Mouse (Mus musculus): ENCODE measurements around the gene Ercc1. TPM values are rescaled to one million over a fixed set of nuclear protein-coding genes. Genes with fewer than 3 reads are reported as not detected.

The Ercc1 gene
- total RNA-seq, 2 experiments from 2014 or later = 33.1 to 34.5 TPM

DNA sequence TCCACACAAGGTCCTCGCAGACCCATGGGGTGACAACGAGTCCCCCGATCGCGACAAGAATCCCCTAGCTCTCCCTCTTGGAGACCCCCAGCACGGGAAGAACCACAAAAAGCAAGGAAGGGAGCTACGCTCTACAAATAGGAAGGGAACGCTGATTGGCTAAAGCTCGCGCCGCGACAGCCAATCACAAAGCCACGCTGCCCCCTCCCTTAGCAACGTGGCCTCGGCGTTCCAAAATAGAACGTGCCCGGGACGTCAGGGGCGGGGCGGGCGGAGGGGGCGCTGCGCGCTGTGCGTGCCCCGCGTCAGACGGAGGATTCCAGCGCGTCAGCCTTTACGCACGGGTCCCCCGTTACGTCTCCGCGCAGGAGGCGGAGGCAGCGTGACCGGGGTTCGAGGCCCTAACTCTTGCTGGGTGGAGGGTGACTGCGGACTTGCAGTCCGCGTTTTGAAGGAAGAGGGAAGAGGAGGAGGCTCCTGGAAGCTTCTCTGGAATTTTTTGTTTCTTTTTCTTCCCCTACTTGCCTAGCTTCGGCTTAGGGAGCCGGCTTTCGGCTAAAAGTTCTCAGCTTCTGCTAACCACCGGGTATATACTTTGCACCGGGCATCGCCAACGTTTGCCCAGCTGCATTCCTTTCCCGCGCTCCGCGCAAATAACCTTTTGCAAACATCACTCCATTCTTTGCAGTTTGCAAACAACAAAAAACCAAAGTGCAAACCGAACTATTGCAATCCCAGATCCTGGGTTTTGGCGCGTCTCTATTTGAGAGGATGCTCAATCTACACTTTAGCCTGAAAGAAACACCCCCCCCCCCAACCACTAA, 35.9 kb upstream of the Ercc1 start:
- peak; percentile 95 for DNase-seq (ENCODE audit: low spot score in 2 of 2)

DNA sequence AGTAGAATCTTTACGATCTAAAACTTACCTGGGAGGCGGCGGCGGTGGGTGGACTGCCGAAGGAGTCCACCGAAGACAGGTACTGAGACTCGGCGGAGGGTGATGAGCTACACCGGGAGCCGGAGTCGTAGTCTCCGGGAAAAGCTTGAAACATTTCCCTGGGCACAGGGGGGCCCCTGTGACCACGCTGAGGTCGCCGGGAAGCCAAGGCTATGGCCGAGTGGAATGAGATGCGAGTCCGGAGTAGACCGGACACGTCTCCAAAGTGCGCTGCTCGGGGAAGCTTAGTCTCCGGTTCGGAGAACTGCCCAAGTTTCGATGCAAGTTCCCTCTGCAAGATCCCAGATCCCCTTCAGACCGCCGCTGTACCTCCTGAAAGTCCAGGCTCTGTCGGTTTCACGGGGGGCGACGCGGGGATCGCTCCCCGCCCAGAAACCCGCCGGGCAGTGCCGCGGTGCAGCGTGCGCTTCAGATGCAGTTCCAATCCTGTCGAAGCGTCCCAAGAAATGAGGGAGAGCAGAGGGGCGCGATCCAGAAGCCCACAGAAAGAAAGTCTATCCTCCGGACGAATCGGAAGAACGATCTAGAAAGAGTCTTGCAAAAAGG, 35.2 kb upstream of the Ercc1 start:
- DNase-seq (ENCODE audit: low spot score in 2 of 2) = no peak

DNA sequence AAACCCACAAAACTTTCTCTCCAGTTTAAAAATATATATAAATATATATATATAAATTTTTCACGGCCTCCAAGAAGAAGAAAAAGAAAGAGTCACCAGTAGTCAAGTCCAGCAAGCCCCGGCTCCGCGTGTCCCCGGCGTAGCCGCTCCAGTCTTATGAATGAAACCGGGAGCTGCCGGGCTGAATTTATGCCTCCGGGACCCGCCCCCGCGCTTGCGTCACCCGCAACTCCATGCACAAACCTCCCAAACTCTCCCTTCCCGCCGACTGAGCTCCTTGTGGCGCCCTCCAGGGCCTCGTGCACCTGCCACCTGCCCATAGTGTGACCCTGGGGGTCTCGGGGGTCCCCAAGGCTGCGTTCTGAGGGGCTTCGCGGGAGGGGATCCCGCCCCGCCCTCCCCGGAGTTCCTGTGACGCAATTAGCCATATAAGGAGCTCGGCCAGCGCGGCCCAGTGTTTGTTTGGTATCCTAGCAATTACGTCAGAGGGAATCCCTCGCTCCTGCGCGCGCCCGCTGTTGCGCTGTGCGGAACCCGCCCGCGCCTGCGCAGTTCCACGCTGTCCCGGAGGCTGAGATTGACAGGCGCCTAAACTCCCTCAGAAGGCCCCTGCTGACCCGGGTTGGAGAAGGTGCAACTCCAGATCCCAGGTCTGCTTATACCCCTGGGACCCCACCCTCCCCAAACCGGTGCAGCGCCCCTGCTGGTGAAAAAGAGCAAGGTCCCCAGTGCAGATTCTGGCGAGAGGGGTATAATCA, 34.5 kb upstream of the Ercc1 start, which contains the start of gene Fosb:
Gene Fosb (minus strand): TSS at position 168 of the 758 bp plus-strand sequence.
- peak; percentile 92 to 96 for DNase-seq (ENCODE audit: low spot score in 2 of 2)

DNA sequence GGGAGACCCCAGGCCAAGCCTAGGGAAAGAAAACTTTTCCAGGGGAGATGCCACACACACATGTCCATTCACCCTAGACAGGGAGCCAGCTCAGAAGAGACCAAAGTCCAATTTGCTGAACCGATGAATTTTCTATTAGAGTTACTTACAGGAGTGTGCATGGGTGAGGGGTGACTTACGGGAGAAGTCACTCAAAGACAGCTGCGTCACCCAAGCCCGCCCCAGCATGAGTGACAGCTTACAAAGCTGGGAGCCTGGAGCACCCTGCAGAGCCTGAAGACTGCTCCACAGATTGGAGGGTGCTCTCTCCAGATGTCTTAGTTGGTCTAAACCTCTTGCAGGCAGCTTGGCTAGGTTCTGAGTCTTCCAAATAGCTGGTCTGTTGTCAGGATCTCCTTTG, 32.6 kb upstream of the Ercc1 start:
- DNase-seq (ENCODE audit: low spot score in 2 of 2) = no peak

DNA sequence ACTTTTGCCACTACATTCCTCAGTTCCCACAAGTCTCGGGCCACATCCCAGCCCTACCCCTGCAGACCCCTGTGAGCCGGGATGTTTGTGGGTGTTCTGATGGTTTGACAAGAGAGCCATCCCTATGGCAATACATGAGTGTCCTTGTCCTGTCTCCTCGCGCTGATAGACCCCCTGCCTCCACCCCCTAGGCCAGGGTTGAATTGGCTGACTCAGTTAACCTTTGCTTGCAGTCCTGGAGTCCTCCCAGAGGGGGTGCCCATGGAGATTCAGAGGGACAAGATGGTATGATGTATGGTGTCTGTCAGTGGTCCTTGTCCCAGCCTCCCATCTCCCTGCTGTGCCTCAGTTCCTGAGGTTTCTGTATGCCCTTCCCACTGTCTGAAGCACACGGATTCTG, 30.5 kb upstream of the Ercc1 start:
- DNase-seq (ENCODE audit: low spot score in 2 of 2) = no peak

DNA sequence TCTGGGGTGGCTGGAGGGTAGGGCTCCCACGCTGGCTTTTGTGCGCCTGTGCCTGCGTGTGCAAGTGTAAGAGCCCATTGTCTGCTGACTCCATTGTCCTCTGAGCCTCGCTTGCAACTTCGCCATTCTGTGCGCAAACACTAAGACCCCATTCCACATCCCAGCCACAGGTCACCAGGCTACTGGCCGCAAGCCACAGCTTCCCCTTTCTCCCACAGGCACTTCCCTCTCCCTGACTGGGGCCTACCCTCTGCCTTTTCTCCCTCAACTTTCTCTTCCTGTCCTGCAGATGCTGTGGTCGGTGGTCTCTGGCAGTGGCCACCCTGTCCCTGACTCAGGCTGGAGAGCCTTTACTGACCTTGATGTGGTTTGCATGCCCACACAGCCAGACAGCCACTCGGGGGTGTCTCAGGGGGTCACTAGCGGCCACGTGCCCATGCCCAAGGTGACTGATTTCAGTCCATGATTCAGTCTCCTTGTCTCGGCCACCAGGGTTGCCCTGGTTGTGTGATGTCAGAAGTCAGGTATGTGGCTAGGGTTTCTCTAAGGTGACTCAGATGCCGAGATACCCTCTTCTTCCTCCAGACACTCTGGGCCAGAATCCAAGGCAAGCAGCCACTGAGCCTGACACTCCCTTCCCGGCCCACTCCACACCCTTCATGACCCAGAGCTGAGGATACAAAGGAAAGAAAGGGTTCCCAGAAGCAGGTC, 28.0 kb upstream of the Ercc1 start:
- no peak for DNase-seq (ENCODE audit: low spot score in 2 of 2)

DNA sequence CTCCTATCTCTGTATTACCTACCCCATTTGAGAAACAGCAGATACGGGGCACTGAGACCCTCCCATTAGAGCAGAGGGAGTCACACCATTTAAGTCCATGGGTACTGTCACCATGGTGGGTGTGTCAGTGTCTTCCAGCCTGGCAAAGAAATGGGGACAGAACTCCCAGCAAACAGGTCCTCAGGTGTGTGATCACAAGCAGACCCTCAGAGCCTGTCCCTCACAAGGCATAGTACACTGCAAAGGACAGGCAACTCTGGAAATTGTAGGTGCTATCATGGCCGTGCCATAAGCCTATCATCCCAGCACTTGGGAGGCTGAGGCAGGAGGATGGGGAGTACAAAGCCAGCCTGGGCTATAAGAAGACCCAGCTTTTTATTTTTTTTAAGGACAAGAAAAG, 26.4 kb upstream of the Ercc1 start:
- DNase-seq (ENCODE audit: low spot score in 2 of 2) = no peak

DNA sequence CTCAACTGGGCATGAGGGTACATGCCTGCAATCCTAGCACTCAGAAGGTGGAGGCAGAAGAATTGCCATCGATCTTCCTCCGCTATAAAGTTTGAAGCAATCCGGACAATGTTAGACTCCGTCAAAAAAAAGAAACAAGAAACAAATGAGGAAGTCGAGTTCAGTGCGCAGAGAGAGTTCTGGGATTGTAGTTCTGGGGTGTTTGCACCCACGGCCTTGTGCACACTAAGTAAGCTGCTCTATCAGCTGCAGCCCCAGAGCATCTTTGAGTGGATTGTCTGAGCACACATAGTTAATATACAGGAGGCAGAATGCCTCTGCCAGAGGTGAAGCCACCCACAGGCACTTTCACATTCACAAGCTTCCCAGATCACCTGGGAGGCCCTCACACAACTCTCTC, 25.9 kb upstream of the Ercc1 start:
- DNase-seq (ENCODE audit: low spot score in 2 of 2) = no peak

DNA sequence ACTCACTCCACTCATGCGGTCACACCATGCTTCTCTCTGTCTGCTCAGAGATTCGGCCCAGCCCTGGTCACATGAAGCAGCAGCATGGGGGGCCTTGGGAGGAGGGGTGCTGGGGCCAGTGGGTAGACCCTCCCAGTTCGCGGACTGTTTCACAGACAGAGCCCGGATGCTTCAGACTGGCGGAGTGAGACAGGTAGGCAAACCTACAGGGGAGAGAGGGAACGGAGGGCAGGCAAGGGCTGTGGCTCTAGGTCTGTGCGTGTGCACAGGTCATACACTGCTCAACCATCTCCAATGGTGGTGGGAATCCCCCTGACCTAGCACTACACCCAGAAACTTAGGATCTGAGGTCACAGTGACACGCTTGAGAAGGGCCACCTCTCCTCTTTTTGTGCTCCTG, 25.1 kb upstream of the Ercc1 start:
- DNase-seq (ENCODE audit: low spot score in 2 of 2) = no peak

DNA sequence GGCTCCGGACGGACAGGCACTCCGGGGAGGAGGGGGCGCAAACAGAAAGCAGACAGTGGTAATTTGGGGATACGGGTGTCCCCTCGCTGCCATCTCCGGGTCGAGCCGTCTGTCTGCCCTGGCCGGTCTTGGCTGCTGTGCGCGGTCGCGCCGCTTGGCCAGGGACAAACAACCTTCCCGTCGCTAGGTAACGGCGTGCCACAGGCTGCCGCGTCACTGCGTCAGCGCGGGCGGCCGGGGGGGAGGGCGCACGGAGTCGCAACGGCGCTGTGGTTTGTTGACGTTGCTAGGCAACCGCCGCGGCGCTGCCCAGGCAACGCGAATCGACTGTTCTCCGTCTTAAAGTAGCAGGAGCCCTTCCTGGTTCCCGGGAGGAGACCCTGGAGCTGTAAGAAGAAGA, 24.7 kb upstream of the Ercc1 start:
- DNase-seq (ENCODE audit: low spot score in 2 of 2) = peak; percentile 89 to 96

DNA sequence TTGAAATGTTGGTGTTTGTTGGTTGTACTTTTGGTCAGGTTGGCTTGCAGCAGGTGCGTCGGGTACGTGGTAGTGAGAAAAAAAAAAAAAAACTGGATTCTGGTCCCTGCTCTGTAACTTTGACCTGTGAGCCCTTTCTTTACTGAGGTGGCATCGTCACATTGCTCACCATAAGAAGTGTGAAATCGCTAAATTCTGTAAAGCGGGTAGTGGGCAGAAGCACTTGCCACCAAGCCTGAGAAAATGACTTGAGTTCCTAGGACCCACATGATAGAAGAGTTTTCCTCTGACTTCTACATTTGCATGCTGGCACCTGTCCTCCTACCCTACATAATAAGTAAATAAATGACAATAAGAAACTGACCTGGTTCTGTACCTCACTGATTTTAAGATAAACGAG, 23.9 kb upstream of the Ercc1 start:
- no peak for DNase-seq (ENCODE audit: low spot score in 2 of 2)

DNA sequence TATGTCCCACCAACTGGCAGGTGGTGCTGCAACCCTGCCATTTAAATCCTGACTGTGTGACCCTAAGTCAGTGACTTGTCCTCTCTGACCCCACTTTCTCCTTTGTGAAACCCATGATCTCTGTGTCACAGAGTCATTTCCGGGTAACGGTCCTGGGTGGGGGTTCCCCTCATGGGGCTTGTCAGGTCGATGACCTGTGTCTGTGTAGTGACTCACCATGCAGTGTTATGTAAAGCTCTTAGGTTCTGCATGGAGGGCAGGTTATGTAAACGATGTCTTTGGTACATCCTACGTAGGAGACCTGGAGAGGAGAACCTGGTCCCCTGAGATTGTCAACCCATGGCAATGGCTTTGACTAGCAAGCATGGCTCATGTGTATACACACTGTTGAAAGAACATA, 23.1 kb upstream of the Ercc1 start:
- DNase-seq (ENCODE audit: low spot score in 2 of 2) = no peak

DNA sequence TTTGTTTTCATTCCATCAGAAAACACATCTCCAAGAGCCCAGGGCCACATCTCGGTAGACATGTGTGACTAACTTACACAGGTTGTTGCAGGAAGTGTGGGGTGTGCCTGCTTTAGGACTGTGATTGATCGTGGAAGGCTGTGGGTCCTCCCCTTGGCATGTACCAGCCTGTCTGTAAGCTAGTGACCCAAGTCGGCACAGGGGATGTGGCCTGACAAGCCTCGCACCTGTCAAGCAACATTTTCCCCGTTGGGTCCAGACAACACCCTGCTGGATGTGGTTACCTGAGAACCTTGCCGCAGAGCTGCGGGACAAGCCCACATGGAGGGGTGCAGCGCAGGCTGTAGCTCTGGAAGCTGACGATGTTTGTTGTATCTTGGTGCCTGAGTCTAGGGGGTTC, 22.1 kb upstream of the Ercc1 start:
- no peak for DNase-seq (ENCODE audit: low spot score in 2 of 2)

DNA sequence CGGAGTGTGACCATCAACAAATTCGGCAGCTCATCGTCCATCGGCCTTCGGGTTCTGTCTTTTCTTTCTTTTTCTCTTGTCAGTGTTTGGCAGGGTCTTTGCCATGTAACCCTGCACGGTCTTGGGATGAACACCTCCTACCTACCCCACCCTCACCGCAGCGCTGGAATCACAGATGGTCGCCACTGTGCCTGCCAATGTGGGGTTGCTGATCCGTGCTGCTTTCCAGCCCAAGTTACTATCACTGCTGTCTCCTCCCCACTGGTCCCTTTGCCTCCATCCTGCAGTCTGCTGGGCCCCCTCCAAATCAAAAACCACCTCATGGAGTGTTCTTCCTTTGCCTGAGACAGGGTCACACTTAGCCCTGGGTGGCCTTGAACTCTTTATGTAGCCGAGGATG, 20.4 kb upstream of the Ercc1 start:
- no peak for DNase-seq (ENCODE audit: low spot score in 2 of 2)

DNA sequence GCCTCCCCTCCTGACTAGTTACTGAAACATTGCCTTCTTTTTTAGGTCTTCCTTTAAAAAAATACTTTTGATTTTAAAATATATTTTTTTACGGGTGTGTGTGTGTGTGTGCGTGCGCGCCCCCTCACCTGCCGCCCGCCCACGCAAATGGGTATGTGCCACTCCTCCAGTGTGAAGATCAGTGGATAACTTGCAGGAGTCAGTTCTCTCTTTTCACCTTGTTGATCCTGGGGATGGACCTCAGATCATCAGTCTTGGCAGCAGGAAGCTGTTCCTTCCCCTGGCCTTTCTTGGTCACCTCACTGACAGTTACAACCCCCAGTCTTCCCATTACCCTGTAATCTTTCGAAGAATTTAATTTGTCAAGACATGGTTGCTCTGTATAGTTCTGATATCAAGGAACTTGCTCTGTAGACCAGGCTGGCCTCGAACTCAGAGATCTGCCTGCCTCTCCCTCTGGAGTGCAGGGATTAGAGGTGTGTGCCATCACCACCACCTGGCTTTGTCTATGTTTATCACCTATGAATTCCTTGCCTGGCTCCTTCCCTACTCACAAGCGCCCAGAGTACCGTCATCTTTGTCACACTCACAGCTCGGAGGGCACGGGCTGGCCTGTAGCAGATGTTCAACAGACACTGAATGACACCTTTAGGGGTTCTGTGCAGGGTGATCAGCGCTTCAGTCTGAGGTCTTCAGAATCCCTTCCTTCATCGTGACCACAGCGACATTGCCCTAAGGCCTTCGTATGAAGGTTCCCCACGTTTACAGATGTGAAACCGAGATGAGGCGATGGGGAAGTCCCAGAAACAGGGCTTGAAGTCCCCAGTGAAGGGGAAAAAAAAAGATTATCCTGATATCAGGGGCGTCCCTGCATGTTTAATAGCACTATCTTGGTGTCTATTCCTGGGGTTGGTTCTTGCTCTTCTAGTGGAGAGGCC, 19.0 kb upstream of the Ercc1 start:
- no peak for DNase-seq (ENCODE audit: low spot score in 2 of 2)

DNA sequence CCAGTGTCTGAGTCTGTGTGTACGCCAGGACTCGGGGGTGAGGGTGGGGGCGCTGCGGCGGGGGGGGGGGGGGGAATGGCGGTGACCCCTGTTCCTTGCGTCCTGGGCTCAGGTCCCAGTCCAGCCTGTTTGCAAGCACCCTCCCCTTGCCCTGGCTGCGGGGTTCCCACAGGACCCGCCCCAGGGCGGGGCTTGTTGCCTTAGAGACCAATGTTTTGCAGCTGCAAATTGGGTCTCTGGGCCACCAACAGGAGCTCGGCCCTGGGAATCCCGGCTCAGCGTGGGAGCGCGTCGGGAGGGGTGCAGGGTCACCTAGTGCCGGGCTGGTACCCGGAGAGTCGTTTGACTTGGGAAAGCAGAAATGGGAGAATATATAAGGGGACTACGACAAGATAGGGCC, 18.2 kb upstream of the Ercc1 start:
- peak; percentile 68 to 89 for DNase-seq (ENCODE audit: low spot score in 2 of 2)

DNA sequence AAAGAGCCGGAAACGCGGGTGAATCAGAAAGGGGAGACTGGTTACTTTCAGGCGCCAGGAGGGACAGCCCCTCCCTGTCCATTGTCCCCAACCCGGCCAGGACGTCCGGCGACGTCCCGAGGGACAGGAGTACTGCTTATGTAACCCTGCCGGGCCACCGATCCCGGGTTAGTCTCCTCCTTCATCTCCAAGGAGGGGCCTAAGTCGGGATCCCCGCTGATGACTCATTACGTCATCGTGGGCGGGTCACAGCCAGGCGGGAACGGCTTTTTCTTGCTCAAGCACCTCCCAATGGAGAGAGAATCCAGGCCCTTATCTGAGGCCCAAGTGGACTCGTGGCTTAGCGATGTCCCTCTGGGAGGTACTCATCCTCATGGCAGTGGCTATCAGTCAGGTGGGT, 17.4 kb upstream of the Ercc1 start:
- peak; percentile 69 to 83 for DNase-seq (ENCODE audit: low spot score in 2 of 2)

DNA sequence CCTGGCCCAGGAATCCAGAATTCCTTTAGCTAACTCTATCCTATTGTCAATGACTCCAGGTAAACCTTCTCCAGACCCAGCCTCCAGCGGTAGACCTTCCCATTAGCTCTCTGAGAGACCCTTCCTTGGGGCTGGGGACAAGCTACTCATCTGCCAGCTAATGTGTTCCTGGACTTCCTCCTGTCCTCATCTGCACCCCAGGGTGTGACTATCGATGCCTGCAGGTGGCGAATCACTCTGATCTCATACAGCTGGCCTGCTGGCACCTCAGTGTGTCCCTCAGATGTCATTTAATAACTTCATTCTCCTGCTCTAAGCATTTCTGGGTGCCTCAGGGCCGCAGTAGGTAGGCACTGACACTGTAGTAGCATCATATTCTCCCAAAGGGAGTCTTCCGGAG, 16.8 kb upstream of the Ercc1 start:
- DNase-seq (ENCODE audit: low spot score in 2 of 2) = no peak

DNA sequence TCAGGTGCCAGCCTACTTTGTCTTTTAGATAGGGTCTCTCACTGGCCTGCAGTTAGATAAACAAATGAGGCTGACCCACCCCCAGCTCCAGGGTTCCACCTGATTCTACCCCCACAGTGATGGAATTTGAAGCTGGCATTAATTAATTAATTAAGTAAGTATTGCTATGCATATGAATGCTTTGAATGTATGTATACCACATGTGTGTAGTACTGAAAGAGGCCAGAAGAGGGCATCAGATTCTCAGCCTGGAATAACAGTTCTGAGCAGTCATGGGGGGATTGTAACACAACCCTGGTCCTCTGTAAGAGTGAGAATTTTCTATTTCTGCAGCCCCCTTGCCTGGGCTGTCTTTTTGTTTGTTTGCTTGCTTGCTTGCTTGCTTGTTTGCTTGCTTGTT, 16.2 kb upstream of the Ercc1 start:
- DNase-seq (ENCODE audit: low spot score in 2 of 2) = no peak

DNA sequence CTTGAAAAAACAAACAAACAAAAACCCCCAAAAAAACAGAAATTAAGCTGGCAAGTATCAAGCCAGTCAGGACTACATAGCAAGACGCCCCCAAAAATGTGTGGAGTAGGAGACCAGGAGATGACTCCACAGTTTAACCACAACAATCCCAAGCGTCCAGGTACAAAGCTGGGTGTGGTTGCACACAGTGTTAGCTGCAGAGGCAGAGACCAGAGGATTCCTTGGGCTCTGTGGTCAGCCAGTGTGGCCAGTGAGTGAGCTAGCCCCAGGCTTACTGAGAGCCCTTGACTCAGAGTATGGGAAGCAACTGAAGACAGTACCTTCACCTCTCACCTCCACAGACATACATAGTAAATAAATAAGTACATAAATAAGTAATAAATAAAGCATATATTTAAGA, 12.7 kb upstream of the Ercc1 start:
- no peak for DNase-seq (ENCODE audit: low spot score in 2 of 2)
